Mouse (Mus musculus) CH12.LX (cell line): ENCODE measurements at regions not wholly inside any gene's neighbourhood (a gene's known extent, or its start where the extent isn't known, plus 50 kb on each side); places are given as distances from the start of the nearest gene placed in this dataset.
A peak's percentile ranks its signal among the peaks of the same experiment; 100 is the strongest.

Experiments used
- DNase-seq: peaks from one replicate; pipeline ENCODE4 v3.0.0-alpha.2; 2013; ENCODE audit errors: extremely low read depth
- H3K27ac ChIP-seq: 2 replicates; pipeline ENCODE4 v1.5.1; 2012; ENCODE audit warnings: low read depth, mild to moderate bottlenecking, control low read depth, moderate library complexity; ENCODE audit not compliant: insufficient read depth
- H3K27me3 ChIP-seq: replicated peaks from 2 replicates; pipeline ENCODE3; 2012; ENCODE audit warnings: inconsistent platforms
- H3K36me3 ChIP-seq, 2 experiments: replicated peaks in 1 of 2; 2 replicates each; pipeline versions ENCODE3 to v1.6.1; 2012; ENCODE audit warnings: inconsistent platforms in 1 of 2, low read length in 1 of 2, mild to moderate bottlenecking in 1 of 2, mixed read lengths in 1 of 2, moderate library complexity in 1 of 2; ENCODE audit not compliant: control insufficient read depth in 1 of 2, insufficient read depth in 1 of 2
- H3K4me1 ChIP-seq, 2 experiments: 2 replicates each; pipeline ENCODE4 v1.6.1; 2012; ENCODE audit warnings: inconsistent platforms in 1 of 2, moderate library complexity in 1 of 2; ENCODE audit not compliant: insufficient read depth in 2 of 2, control insufficient read depth in 1 of 2
- H3K4me2 ChIP-seq: 2 replicates; pipeline ENCODE4 v1.6.1; 2012; ENCODE audit warnings: low read depth, mild to moderate bottlenecking, control low read depth; ENCODE audit not compliant: poor library complexity, insufficient read depth, severe bottlenecking
- H3K4me3 ChIP-seq, 3 experiments: fragments of 150-350 bp in 1 of 3; sonication (generic) in 1 of 3; replicated peaks in 1 of 3; 2 replicates each; pipeline versions ENCODE3 to v1.5.1; 2011 to 2012; ENCODE audit warnings: low read depth in 2 of 3, low read length in 2 of 3, mild to moderate bottlenecking in 2 of 3, moderate library complexity in 2 of 3, control low read depth in 1 of 3, improper control_type of control experiment in 1 of 3, inconsistent platforms in 1 of 3, mixed read lengths in 1 of 3; ENCODE audit not compliant: poor library complexity in 1 of 3
- H3K79me2 ChIP-seq: replicated peaks from 2 replicates; pipeline ENCODE4 v1.6.1; 2012; ENCODE audit warnings: mild to moderate bottlenecking, moderate library complexity; ENCODE audit not compliant: control insufficient read depth, poor library complexity, insufficient read depth, severe bottlenecking; ENCODE audit errors: extremely low read depth
- H3K9ac ChIP-seq: 2 replicates; pipeline ENCODE4 v1.6.1; 2012; ENCODE audit warnings: low read depth, mild to moderate bottlenecking, control low read depth, moderate library complexity; ENCODE audit not compliant: insufficient read depth
- H3K9me3 ChIP-seq: replicated peaks from 2 replicates; pipeline ENCODE3; 2012; ENCODE audit warnings: low read length, inconsistent platforms, mixed read lengths
- BHLHE40 ChIP-seq: IDR thresholded peaks from 2 replicates; pipeline ENCODE4 v1.6.1; 2011; ENCODE audit warnings: mild to moderate bottlenecking, low read depth, low read length, improper control_type of control experiment
- CHD1 ChIP-seq: IDR thresholded peaks from 2 replicates; pipeline ENCODE4 v1.6.1; 2012; ENCODE audit warnings: low read depth, low read length, improper control_type of control experiment, inconsistent platforms
- CTCF ChIP-seq, 2 experiments: IDR thresholded peaks in 1 of 2; conservative IDR thresholded peaks in 1 of 2; 2 replicates each; pipeline ENCODE4 v1.5.1; 2011 to 2012; ENCODE audit warnings: low read depth in 2 of 2, low read length in 2 of 2, improper control_type of control experiment in 1 of 2, inconsistent platforms in 1 of 2, mild to moderate bottlenecking in 1 of 2, moderate library complexity in 1 of 2
- EP300 ChIP-seq: IDR thresholded peaks from 2 replicates; pipeline ENCODE4 v1.6.1; 2011; ENCODE audit warnings: low read length, improper control_type of control experiment
- HCFC1 ChIP-seq: IDR thresholded peaks from 2 replicates; pipeline ENCODE4 v1.6.1; 2012; ENCODE audit warnings: low read depth, mild to moderate bottlenecking, inconsistent platforms, low read length, improper control_type of control experiment
- IRF4 ChIP-seq: IDR thresholded peaks from 2 replicates; pipeline ENCODE4 v1.6.1; 2014; ENCODE audit warnings: low read depth, mild to moderate bottlenecking, inconsistent platforms, low read length, improper control_type of control experiment
- JUN ChIP-seq: IDR thresholded peaks from 2 replicates; pipeline ENCODE4 v1.6.1; 2011; ENCODE audit warnings: low read depth, mild to moderate bottlenecking, low read length, improper control_type of control experiment, moderate library complexity; ENCODE audit not compliant: insufficient read depth
- JUND ChIP-seq: conservative IDR thresholded peaks from 2 replicates; pipeline ENCODE4 v1.6.1; 2011; ENCODE audit warnings: low read depth, low read length, improper control_type of control experiment
- MAFK ChIP-seq: IDR thresholded peaks from 2 replicates; pipeline ENCODE4 v1.6.1; 2011; ENCODE audit warnings: low read length, improper control_type of control experiment; ENCODE audit not compliant: insufficient replicate concordance
- MYC ChIP-seq: IDR thresholded peaks from 2 replicates; pipeline ENCODE4 v1.6.1; 2011; ENCODE audit warnings: low read depth, mild to moderate bottlenecking, improper control_type of control experiment, low read length
- NRF1 ChIP-seq: IDR thresholded peaks from 2 replicates; pipeline ENCODE4 v1.6.1; 2014; ENCODE audit warnings: low read depth, mild to moderate bottlenecking, inconsistent platforms, low read length, improper control_type of control experiment, moderate library complexity
- PAX5 ChIP-seq: IDR thresholded peaks from 2 replicates; pipeline ENCODE4 v1.6.1; 2012; ENCODE audit warnings: low read length, inconsistent platforms, mixed read lengths
- POLR2AphosphoS2 ChIP-seq: IDR thresholded peaks from 2 replicates; pipeline ENCODE4 v1.6.1; 2011; ENCODE audit warnings: low read depth, low read length, improper control_type of control experiment
- RAD21 ChIP-seq: IDR thresholded peaks from 2 replicates; pipeline ENCODE4 v1.6.1; 2011; ENCODE audit warnings: low read depth, mild to moderate bottlenecking, low read length, improper control_type of control experiment, moderate library complexity
- SIN3A ChIP-seq: IDR thresholded peaks from 2 replicates; pipeline ENCODE4 v1.6.1; 2012; ENCODE audit warnings: low read length, improper control_type of control experiment, inconsistent platforms
- TBP ChIP-seq: conservative IDR thresholded peaks from 2 replicates; pipeline ENCODE4 v1.6.1; 2011; ENCODE audit warnings: low read depth, low read length, improper control_type of control experiment
- UBTF ChIP-seq: IDR thresholded peaks from 2 replicates; pipeline ENCODE4 v1.6.1; 2012; ENCODE audit warnings: low read depth, mild to moderate bottlenecking, inconsistent platforms, low read length, improper control_type of control experiment, moderate library complexity
- USF1 ChIP-seq: IDR thresholded peaks from 2 replicates; pipeline ENCODE4 v1.6.1; 2014; ENCODE audit warnings: low read depth, mild to moderate bottlenecking, inconsistent platforms, low read length, improper control_type of control experiment
- ZC3H11A ChIP-seq: IDR thresholded peaks from 2 replicates; pipeline ENCODE4 v1.6.1; 2012; ENCODE audit warnings: low read depth, mild to moderate bottlenecking, inconsistent platforms, low read length, improper control_type of control experiment
- ZMIZ1 ChIP-seq: IDR thresholded peaks from 2 replicates; pipeline ENCODE4 v1.6.1; 2012; ENCODE audit warnings: low read depth, mild to moderate bottlenecking, inconsistent platforms, low read length, improper control_type of control experiment
- dilution Hi-C: fragments of 300-500 bp; cut with MboI; formaldehyde crosslinking; loops from 2 replicates; pipeline ENCODE4 v1.14.3; 2020; ENCODE audit warnings: low sequenced_read_pairs; ENCODE audit not compliant: extremely low pct_unique_long_range_greater_than_20kb, extremely low pct_ligation_motif_present
- in situ Hi-C: fragments of 300-500 bp; cut with MboI; formaldehyde crosslinking; loops from 3 replicates; pipeline ENCODE4 v1.14.3; 2019; ENCODE audit warnings: low sequenced_read_pairs, low pct_ligation_motif_present, low pct_unique_long_range_greater_than_20kb, mixed read lengths

DNA sequence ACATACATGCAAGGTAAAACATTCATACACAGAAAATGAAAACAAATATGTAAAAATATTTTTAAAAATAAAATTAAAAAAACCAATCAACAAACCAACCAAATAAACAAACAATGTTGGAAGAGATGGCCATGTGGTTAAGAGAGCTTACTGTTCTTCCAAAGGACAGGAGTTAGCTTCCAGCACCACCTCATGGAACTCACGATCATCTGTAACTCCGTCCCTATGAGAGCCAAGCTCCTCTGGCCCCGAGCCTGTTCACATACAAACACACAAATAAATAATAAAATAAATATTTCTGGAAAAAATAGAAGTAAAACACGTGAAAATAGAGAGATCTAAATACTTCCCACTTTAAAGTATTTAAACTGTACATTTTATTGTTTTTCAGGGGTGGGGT is 269.5 kb downstream of the Zfp704 start:
- peaks cover 4 to 6% of the 10 kb centered on the region in 2 experiments for H3K4me1 ChIP-seq

GRCm38 (mm10) chr3:9339669-9340068 is 270.2 kb downstream of the Zfp704 start:
- Histone ChIP-seq H3K4me1 (peaks cover 4 to 6% of the 10 kb centered on the region in 2 experiments), H3K27me3 (no peaks in the 10 kb centered on the region), H3K9ac (no peak overlapping the region), H3K27ac (no peak overlapping the region), H3K9me3 (no peaks in the 10 kb centered on the region), H3K4me2 (peak overlapping the region; percentile 65), H3K4me3 (no peak overlapping the region), H3K79me2 (no peaks in the 10 kb centered on the region), H3K36me3 (no peaks in the 10 kb centered on the region)
- TF ChIP-seq JUND (no peak), USF1 (no peak), UBTF (no peak), HCFC1 (no peak), TBP (no peak), ZC3H11A (no peak), PAX5 (no peak), CHD1 (no peak), JUN (no peak), ZMIZ1 (no peak), POLR2AphosphoS2 (no peak), MYC (no peak), EP300 (no peak)
- dilution Hi-C loops, result no loop called here
- DNase-seq, result no peak
- in situ Hi-C loops, result no loop called here

More for the DNA sequence above, 269.5 kb downstream of the Zfp704 start:
- H3K9ac ChIP-seq, result no peak overlapping the region
- no peaks in the 10 kb centered on the region for H3K79me2 ChIP-seq
- H3K4me2 ChIP-seq, result peak overlapping the region; percentile 65
- dilution Hi-C loops (no loop called here), in situ Hi-C loops (no loop called here)
- DNase-seq, result no peak
- no peak for TF ChIP-seq IRF4
- no peak for TF ChIP-seq UBTF
- no peak for TF ChIP-seq EP300
- peak; percentile 8 for TF ChIP-seq RAD21
- no peak for TF ChIP-seq HCFC1
- peak in 1 of 2 experiments; percentile 9; a peak in 1 of 4 replicates for TF ChIP-seq CTCF (conservative IDR thresholded peaks at IDR 0.05 in 1 of 2, IDR thresholded peaks at IDR 0.05 in 1 of 2; ENCODE audit: low read depth in 2 of 2, low read length in 2 of 2)
- no peak for TF ChIP-seq SIN3A
- no peak for TF ChIP-seq JUND
- TF ChIP-seq MAFK, result no peak
- no peak for TF ChIP-seq BHLHE40
- TF ChIP-seq MYC, result no peak
- no peak for TF ChIP-seq NRF1
- TF ChIP-seq, all 38 proteins: peak for 2
- H3K4me3 ChIP-seq, result no peak overlapping the region
- H3K36me3 ChIP-seq, result no peaks in the 10 kb centered on the region
- no peak overlapping the region for H3K27ac ChIP-seq
- no peaks in the 10 kb centered on the region for H3K9me3 ChIP-seq
- H3K27me3 ChIP-seq, result no peaks in the 10 kb centered on the region
